Mouse (Mus musculus) liver, postnatal 0 days (tissue): ENCODE results near the gene Gm20388. TPM values are rescaled to one million over a fixed set of nuclear protein-coding genes. Genes with fewer than 3 reads are reported as not detected.
"Not testable (repeated sequence)": the region's sequence is repeated elsewhere in the genome, so short reads cannot be mapped to it uniquely, and the experiment has no call there.

Source experiments
- ATAC-seq: fragments of 200-750 bp; cut with Nextera tagmentation; 2 replicates; pipeline ENCODE4 v1.8.0; 2017; ENCODE audit warnings: mild to moderate bottlenecking, moderate library complexity
- DNase-seq: peaks from one replicate; pipeline ENCODE4 v3.0.0-alpha.2; 2016
- H3K27ac ChIP-seq: fragments of 300-500 bp; sonication (generic); 2 replicates; pipeline ENCODE4 v1.5.1; 2014; ENCODE audit warnings: antibody characterized with exemption, moderate library complexity, mild to moderate bottlenecking, low read depth
- H3K27me3 ChIP-seq: fragments of 300-500 bp; sonication (generic); 2 replicates; pipeline ENCODE4 v1.6.1; 2014; ENCODE audit warnings: low read length, control low read depth, mixed read lengths; ENCODE audit not compliant: insufficient read depth
- H3K36me3 ChIP-seq: fragments of 300-500 bp; sonication (generic); replicated peaks from 2 replicates; pipeline ENCODE4 v1.6.1; 2014; ENCODE audit warnings: mild to moderate bottlenecking, control low read depth, low read length, moderate library complexity, mixed read lengths; ENCODE audit not compliant: insufficient read depth
- H3K4me1 ChIP-seq: fragments of 300-500 bp; sonication (generic); 2 replicates; pipeline ENCODE4 v1.6.1; 2014; ENCODE audit warnings: antibody characterized with exemption, mild to moderate bottlenecking, control low read depth; ENCODE audit not compliant: insufficient read depth
- H3K4me2 ChIP-seq: fragments of 300-500 bp; sonication (generic); 2 replicates; pipeline ENCODE4 v1.6.1; 2014; ENCODE audit warnings: low read depth, mild to moderate bottlenecking, low read length, moderate library complexity, mixed read lengths
- H3K4me3 ChIP-seq: fragments of 300-500 bp; sonication (generic); 2 replicates; pipeline ENCODE4 v1.5.1; 2014; ENCODE audit warnings: low read depth, low read length
- H3K9ac ChIP-seq: fragments of 300-500 bp; sonication (generic); replicated peaks from 2 replicates; pipeline ENCODE4 v1.6.1; 2014; ENCODE audit warnings: mild to moderate bottlenecking, moderate library complexity
- H3K9me3 ChIP-seq: fragments of 300-500 bp; sonication (generic); 2 replicates; pipeline ENCODE4 v1.6.1; 2016; ENCODE audit warnings: mild to moderate bottlenecking, control low read depth, low read length, mixed read lengths
- CTCF ChIP-seq: sonication (generic); IDR thresholded peaks from 2 replicates; pipeline ENCODE4 v1.5.1; 2016; ENCODE audit warnings: antibody characterized with exemption, low read depth
- EP300 ChIP-seq: IDR thresholded peaks from 2 replicates; pipeline ENCODE4 v1.6.1; 2016; ENCODE audit warnings: antibody characterized with exemption, low read depth, mild to moderate bottlenecking
- WGBS: fragments of 180-500 bp; shearing (Covaris S2); extraction: QIAGEN DNeasy Blood & Tissue Kit; methylation state at CpG from one replicate; pipeline ENCODE4 v1.1.7; 2014; ENCODE audit not compliant: insufficient replicate concordance; 5-methylcytosine and 5-hydroxymethylcytosine counted together
- polyA plus RNA-seq: library from polyadenylated mRNA; unstranded; fragments of >200 nt; fragmentation: Nextera tagmentation; extraction: Ambion mirVana; gene quantifications from 2 replicates; pipeline ENCODE4 v1.2.1, GENCODE M21; 2015

The Gm20388 gene
- polyA plus RNA-seq, 1 experiment from 2014 or later, result not detected

DNA sequence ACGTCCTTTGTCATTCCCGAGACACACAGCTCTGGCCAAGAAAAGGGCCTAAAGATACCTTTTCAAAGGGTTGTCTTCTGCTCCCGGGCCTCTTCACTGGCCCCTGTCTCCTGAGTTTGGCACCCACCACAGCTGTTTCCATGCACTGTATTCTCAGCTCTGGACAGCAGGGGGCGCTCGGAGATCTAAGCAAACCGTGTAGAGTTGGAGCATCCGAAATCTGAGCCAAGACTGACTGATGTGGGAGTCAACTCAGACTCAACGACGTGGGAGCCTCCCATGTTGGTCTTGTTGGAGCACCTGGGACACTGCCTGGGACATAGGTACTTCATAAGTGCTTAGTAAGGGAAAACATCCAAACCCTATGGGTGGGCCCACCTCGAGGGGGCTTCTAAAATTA lies 767.8 kb downstream of the Gm20388 start:
- DNase-seq, result peak; percentile 88
- no peak overlapping the region for H3K4me3 ChIP-seq
- WGBS, result 12% methylated on average over 10 of the region's 10 CpGs
- H3K4me2 ChIP-seq, result no peak overlapping the region
- H3K36me3 ChIP-seq, result peaks cover 6% of the 10 kb centered on the region
- H3K27me3 ChIP-seq, result no peaks in the 10 kb centered on the region
- peak; percentile 95 for TF ChIP-seq CTCF
- TF ChIP-seq EP300, result no peak
- ATAC-seq, result peak; percentile 64; the same call in 1 of the 2 replicates
- no peaks in the 10 kb centered on the region for H3K9me3 ChIP-seq
- no peaks in the 10 kb centered on the region; the same call in 1 of the 2 replicates for H3K4me1 ChIP-seq
- H3K9ac ChIP-seq, result no peak overlapping the region; the same call in 1 of the 2 replicates
- H3K27ac ChIP-seq, result no peak overlapping the region

- WGBS, result 24% methylated on average over 11 of the region's 11 CpGs
- no peak for DNase-seq
- H3K4me3 ChIP-seq, result no peak overlapping the region
Observed at GRCm38 (mm10) chr8:120679629-120680387, 769.2 kb downstream of the Gm20388 start.

DNA sequence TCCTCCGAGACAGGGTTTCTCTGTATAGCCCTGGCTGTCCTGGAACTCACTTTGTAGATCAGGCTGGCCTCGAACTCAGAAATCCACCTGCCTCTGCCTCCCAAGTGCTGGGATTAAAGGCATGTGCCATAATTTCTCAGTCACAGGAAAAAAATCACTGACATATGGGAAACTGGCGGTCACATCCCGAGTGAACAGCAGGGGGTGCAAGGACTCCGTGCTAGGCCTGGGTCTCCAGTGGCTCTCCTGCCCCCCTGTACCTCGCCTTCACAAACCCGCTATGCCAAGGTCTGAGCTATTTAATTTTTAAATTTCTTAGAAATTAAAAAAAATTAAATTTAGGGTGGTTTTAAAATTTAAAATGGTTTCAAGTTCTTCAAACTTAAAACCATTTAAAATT lies 769.8 kb downstream of the Gm20388 start:
- H3K27me3 ChIP-seq, H3K27ac ChIP-seq, H3K4me2 ChIP-seq, ATAC-seq, H3K9me3 ChIP-seq, H3K9ac ChIP-seq, H3K4me1 ChIP-seq, H3K4me3 ChIP-seq, H3K36me3 ChIP-seq: not testable (repeated sequence)
- peak; percentile 62 for DNase-seq
- TF ChIP-seq CTCF, result peak; percentile 78
- 41% methylated on average over 7 of the region's 7 CpGs for WGBS

More at GRCm38 (mm10) chr8:120679629-120680387, 769.2 kb downstream of the Gm20388 start:
- TF ChIP-seq CTCF, result no peak
- TF ChIP-seq EP300, result no peak
- no peaks in the 10 kb centered on the region; the same call in 1 of the 2 replicates for H3K4me1 ChIP-seq
- no peaks in the 10 kb centered on the region for H3K9me3 ChIP-seq
- no peaks in the 10 kb centered on the region for H3K36me3 ChIP-seq
- ATAC-seq, result no peak
- no peak overlapping the region for H3K9ac ChIP-seq
- no peaks in the 10 kb centered on the region for H3K27me3 ChIP-seq
- H3K27ac ChIP-seq, result no peak overlapping the region
- H3K4me2 ChIP-seq, result no peak overlapping the region

- H3K4me1 ChIP-seq, result peaks cover 2% of the 10 kb centered on the region; the same call in 1 of the 2 replicates
- no peak for TF ChIP-seq EP300
- no peak for TF ChIP-seq CTCF
- no peak overlapping the region for H3K4me3 ChIP-seq
- H3K9me3 ChIP-seq, result no peaks in the 10 kb centered on the region
- H3K4me2 ChIP-seq, result no peak overlapping the region
- DNase-seq, result no peak
- no peak overlapping the region for H3K9ac ChIP-seq
- H3K27ac ChIP-seq, result no peak overlapping the region
- H3K27me3 ChIP-seq, result no peaks in the 10 kb centered on the region
- no peak for ATAC-seq
- H3K36me3 ChIP-seq, result no peaks in the 10 kb centered on the region
- WGBS, result 64% methylated on average over 10 of the region's 10 CpGs
Observed at GRCm38 (mm10) chr8:120681113-120681512, 770.5 kb downstream of the Gm20388 start.

DNA sequence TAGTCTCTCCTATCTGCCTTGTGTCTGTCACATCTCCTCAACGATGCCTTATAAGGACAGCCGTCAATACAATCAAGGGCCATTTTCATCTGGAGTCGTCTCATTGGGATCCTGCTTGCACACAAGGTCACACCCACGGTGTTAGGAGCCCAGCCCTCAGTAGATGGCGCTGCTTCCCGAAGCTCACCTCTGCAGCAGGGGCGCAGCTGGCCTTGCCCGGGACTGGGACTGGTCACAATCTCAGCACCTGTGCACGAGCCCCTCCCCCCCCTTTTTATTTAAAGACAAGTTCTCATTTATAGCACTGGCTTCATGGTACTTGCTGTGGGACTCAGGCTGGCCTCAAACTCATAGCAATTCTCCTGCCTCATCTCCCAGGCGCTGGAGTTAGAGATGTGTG lies 773.0 kb downstream of the Gm20388 start:
- Histone ChIP-seq H3K27me3 (no peaks in the 10 kb centered on the region), H3K9me3 (no peaks in the 10 kb centered on the region), H3K4me2 (no peak overlapping the region), H3K4me1 (peaks cover 2% of the 10 kb centered on the region; the same call in 1 of the 2 replicates), H3K36me3 (no peaks in the 10 kb centered on the region), H3K9ac (no peak overlapping the region), H3K4me3 (no peak overlapping the region), H3K27ac (no peak overlapping the region)
- no peak for TF ChIP-seq EP300
- peak; percentile 88 for TF ChIP-seq CTCF
- peak; percentile 86 for DNase-seq
- ATAC-seq, result peak; percentile 46
- WGBS, result 14% methylated on average over 10 of the region's 10 CpGs

- Histone ChIP-seq H3K27ac (no peak overlapping the region), H3K9ac (no peak overlapping the region), H3K4me3 (no peak overlapping the region), H3K36me3 (no peaks in the 10 kb centered on the region), H3K4me1 (peaks cover 2% of the 10 kb centered on the region; the same call in 1 of the 2 replicates), H3K9me3 (no peaks in the 10 kb centered on the region), H3K27me3 (no peaks in the 10 kb centered on the region), H3K4me2 (no peak overlapping the region)
- DNase-seq (no peak), ATAC-seq (no peak)
- 50% methylated on average over 5 of the region's 5 CpGs for WGBS
- TF ChIP-seq EP300, result no peak
- no peak for TF ChIP-seq CTCF
Observed at GRCm38 (mm10) chr8:120684082-120684481, 773.4 kb downstream of the Gm20388 start.
